Mouse (Mus musculus): Measurements from ENCODE around the gene Ric1. TPM values are rescaled to one million over a fixed set of nuclear protein-coding genes. Genes with fewer than 3 reads are reported as not detected.
"Not testable (repeated sequence)": the region's sequence is repeated elsewhere in the genome, so short reads cannot be mapped to it uniquely, and the experiment has no call there.

The Ric1 gene
- total and polyA plus RNA-seq, 3 experiments: 9.2 to 20.6 (median 16.9) TPM

GRCm38 (mm10) chr19:29524614-29525013, 2.5 kb downstream of the Ric1 start:
- intact Hi-C loops (cut with DNase I): loop anchor here (5.0 kb wide), 1 partner anchor 38 kb away; no protein-coding TSS in a partner anchor
- peaks cover 4% of the 10 kb centered on the region for H3K4me1 ChIP-seq (ENCODE audit: control insufficient read depth, insufficient read depth, low read length)
- H3K27ac ChIP-seq: no peak overlapping the region; the same call in 1 of the 2 replicates
- 46% methylated on average over 4 of the region's 4 CpGs for WGBS
- H3K4me3 ChIP-seq: no peak overlapping the region
- DNase-seq: no peak
- peaks cover 14% of the 10 kb centered on the region for H3K79me2 ChIP-seq (replicated peaks; ENCODE audit: control insufficient read depth, insufficient read depth, low read length)
- H3K9ac ChIP-seq (ENCODE audit: low read depth, low read length): no peak overlapping the region
- H3K36me3 ChIP-seq (ENCODE audit: control insufficient read depth, insufficient read depth, low read length): peaks cover 15% of the 10 kb centered on the region
- TF ChIP-seq CTCF (IDR thresholded peaks at IDR 0.05) (no peak), EP300 (IDR thresholded peaks at IDR 0.05; ENCODE audit: insufficient read depth, low read depth, low read length) (no peak), POLR2A (IDR thresholded peaks at IDR 0.05; ENCODE audit: insufficient read depth, low read depth, low read length) (no peak)
- no peaks in the 10 kb centered on the region for H3K27me3 ChIP-seq (ENCODE audit: control insufficient read depth, insufficient read depth, low read length)

- peak; percentile 34; the same call in 1 of the 2 replicates for TF ChIP-seq CTCF (IDR thresholded peaks at IDR 0.05)
- intact Hi-C loops (cut with DNase I); H3K27ac ChIP-seq; H3K36me3 ChIP-seq (ENCODE audit: control insufficient read depth, insufficient read depth, low read length); H3K9ac ChIP-seq (ENCODE audit: low read depth, low read length); H3K4me3 ChIP-seq; H3K27me3 ChIP-seq (ENCODE audit: control insufficient read depth, insufficient read depth, low read length); DNase-seq; H3K4me1 ChIP-seq (ENCODE audit: control insufficient read depth, insufficient read depth, low read length): not testable (repeated sequence)
- 89% methylated on average over 4 of the region's 4 CpGs for WGBS
- H3K79me2 ChIP-seq (replicated peaks; ENCODE audit: control insufficient read depth, insufficient read depth, low read length): peaks cover 14% of the 10 kb centered on the region
Observed at GRCm38 (mm10) chr19:29525588-29525987, 3.5 kb downstream of the Ric1 start.

DNA sequence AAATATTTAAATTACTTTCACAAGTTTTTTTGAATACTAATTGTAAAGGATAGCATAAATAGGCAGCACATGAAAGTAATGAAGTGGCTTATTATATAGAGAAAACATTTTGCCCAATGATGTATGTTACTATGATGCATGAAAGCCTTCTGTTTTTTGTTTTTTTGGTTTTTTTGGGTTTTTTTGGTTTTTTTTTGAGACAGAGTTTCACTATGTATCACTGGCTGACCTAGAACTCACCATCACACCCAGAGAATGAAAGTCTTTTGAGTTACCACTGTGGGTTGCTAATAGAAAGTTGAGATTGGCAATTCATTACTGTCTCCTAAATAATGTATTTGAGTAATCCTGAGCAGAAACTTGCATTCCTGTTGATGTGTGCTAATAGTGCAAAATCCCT, 4.8 kb downstream of the Ric1 start:
- no peak for TF ChIP-seq POLR2A (IDR thresholded peaks at IDR 0.05; ENCODE audit: insufficient read depth, low read depth, low read length)
- no peak for TF ChIP-seq CTCF (IDR thresholded peaks at IDR 0.05)
- TF ChIP-seq EP300 (IDR thresholded peaks at IDR 0.05; ENCODE audit: insufficient read depth, low read depth, low read length): no peak
- intact Hi-C loops (cut with DNase I): no loop called here
- H3K4me3 ChIP-seq: no peak overlapping the region

GRCm38 (mm10) chr19:29527299-29527698, 5.2 kb downstream of the Ric1 start:
- no peak overlapping the region for H3K4me3 ChIP-seq
- peaks cover 3% of the 10 kb centered on the region for H3K36me3 ChIP-seq (ENCODE audit: control insufficient read depth, insufficient read depth, low read length)
- H3K27me3 ChIP-seq (ENCODE audit: control insufficient read depth, insufficient read depth, low read length): no peaks in the 10 kb centered on the region
- H3K9ac ChIP-seq (ENCODE audit: low read depth, low read length): no peak overlapping the region
- intact Hi-C loops (cut with DNase I): no loop called here
- H3K79me2 ChIP-seq (replicated peaks; ENCODE audit: control insufficient read depth, insufficient read depth, low read length): peaks cover 14% of the 10 kb centered on the region
- 97% methylated on average over 4 of the region's 4 CpGs for WGBS
- TF ChIP-seq CTCF (IDR thresholded peaks at IDR 0.05): no peak
- TF ChIP-seq POLR2A (IDR thresholded peaks at IDR 0.05; ENCODE audit: insufficient read depth, low read depth, low read length): no peak
- no peak for TF ChIP-seq EP300 (IDR thresholded peaks at IDR 0.05; ENCODE audit: insufficient read depth, low read depth, low read length)
- no peak for DNase-seq
- H3K27ac ChIP-seq: no peak overlapping the region
- H3K4me1 ChIP-seq (ENCODE audit: control insufficient read depth, insufficient read depth, low read length): peaks cover 1% of the 10 kb centered on the region; the same call in 1 of the 2 replicates

More for the DNA sequence above, 4.8 kb downstream of the Ric1 start:
- DNase-seq: no peak
- H3K36me3 ChIP-seq (ENCODE audit: control insufficient read depth, insufficient read depth, low read length): peaks cover 3% of the 10 kb centered on the region
- H3K27ac ChIP-seq: no peak overlapping the region
- H3K9ac ChIP-seq (ENCODE audit: low read depth, low read length): no peak overlapping the region
- peaks cover 1% of the 10 kb centered on the region; the same call in 1 of the 2 replicates for H3K4me1 ChIP-seq (ENCODE audit: control insufficient read depth, insufficient read depth, low read length)
- H3K79me2 ChIP-seq (replicated peaks; ENCODE audit: control insufficient read depth, insufficient read depth, low read length): peaks cover 14% of the 10 kb centered on the region
- H3K27me3 ChIP-seq (ENCODE audit: control insufficient read depth, insufficient read depth, low read length): no peaks in the 10 kb centered on the region

GRCm38 (mm10) chr19:29528568-29528967, 6.5 kb downstream of the Ric1 start:
- peaks cover 1% of the 10 kb centered on the region for H3K4me1 ChIP-seq (ENCODE audit: control insufficient read depth, insufficient read depth, low read length)
- H3K79me2 ChIP-seq (replicated peaks; ENCODE audit: control insufficient read depth, insufficient read depth, low read length): peaks cover 9% of the 10 kb centered on the region
- DNase-seq: no peak
- no peaks in the 10 kb centered on the region for H3K27me3 ChIP-seq (ENCODE audit: control insufficient read depth, insufficient read depth, low read length)
- WGBS: 65% methylated on average over 2 of the region's 2 CpGs
- no peak overlapping the region for H3K9ac ChIP-seq (ENCODE audit: low read depth, low read length)
- H3K36me3 ChIP-seq (ENCODE audit: control insufficient read depth, insufficient read depth, low read length): peaks cover 7% of the 10 kb centered on the region
- no peak overlapping the region for H3K4me3 ChIP-seq
- H3K27ac ChIP-seq: no peak overlapping the region
- intact Hi-C loops (cut with DNase I): no loop called here
- TF ChIP-seq EP300 (IDR thresholded peaks at IDR 0.05; ENCODE audit: insufficient read depth, low read depth, low read length): no peak
- no peak for TF ChIP-seq POLR2A (IDR thresholded peaks at IDR 0.05; ENCODE audit: insufficient read depth, low read depth, low read length)
- no peak for TF ChIP-seq CTCF (IDR thresholded peaks at IDR 0.05)

GRCm38 (mm10) chr19:29534030-29534429, 11.9 kb downstream of the Ric1 start:
- no peak for TF ChIP-seq EP300 (IDR thresholded peaks at IDR 0.05; ENCODE audit: insufficient read depth, low read depth, low read length)
- no peak for TF ChIP-seq CTCF (IDR thresholded peaks at IDR 0.05)
- no peak for TF ChIP-seq POLR2A (IDR thresholded peaks at IDR 0.05; ENCODE audit: insufficient read depth, low read depth, low read length)
- peaks cover 4% of the 10 kb centered on the region for H3K4me1 ChIP-seq (ENCODE audit: control insufficient read depth, insufficient read depth, low read length)
- intact Hi-C loops (cut with DNase I): no loop called here
- H3K4me3 ChIP-seq: no peak overlapping the region
- no peak for DNase-seq
- H3K27me3 ChIP-seq (ENCODE audit: control insufficient read depth, insufficient read depth, low read length): no peaks in the 10 kb centered on the region
- peaks cover 15% of the 10 kb centered on the region for H3K36me3 ChIP-seq (ENCODE audit: control insufficient read depth, insufficient read depth, low read length)
- peak overlapping the region; percentile 59 for H3K27ac ChIP-seq
- WGBS: 39% methylated on average over 5 of the region's 5 CpGs
- H3K79me2 ChIP-seq (replicated peaks; ENCODE audit: control insufficient read depth, insufficient read depth, low read length): peaks cover 4% of the 10 kb centered on the region
- no peak overlapping the region for H3K9ac ChIP-seq (ENCODE audit: low read depth, low read length)

Measured in heart, adult 2 months (tissue).